In the genomic region with DNA sequence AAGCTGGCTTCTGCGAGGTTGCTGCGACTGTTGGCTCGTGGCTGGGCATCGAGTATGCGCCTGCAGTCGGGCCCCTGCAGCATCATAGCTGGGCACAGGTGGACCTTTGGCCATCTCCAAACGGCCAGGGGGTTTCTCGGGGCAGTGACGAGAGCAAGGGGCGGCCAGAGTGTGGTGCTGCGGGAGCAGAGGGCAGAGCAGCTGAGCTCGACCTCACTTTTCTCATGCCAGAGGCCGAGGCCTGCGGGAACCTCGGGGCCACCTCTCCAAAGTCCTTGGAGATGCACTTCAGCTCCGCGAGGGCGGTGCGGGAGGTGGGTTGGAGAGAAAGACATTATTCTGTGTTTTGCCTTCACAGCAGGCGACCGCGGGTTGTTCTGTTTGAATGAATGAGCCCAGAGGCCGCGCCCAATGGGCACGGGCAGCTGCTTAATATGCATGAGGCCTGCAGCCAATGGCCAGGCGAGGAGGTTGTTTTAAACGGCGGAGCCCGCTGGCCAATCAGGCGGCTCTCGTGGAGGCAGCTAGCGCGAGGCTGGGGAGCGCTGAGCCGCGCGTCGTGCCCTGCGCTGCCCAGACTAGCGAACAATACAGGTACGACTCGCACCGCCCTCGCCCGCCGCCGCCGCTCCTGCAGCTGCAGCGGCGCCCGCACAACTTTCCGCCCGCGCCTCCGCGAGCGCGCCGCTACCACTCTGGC, we compare ENCODE assay signal across 8 mouse cellular contexts. TPM values are rescaled to one million over a fixed set of nuclear protein-coding genes. Genes with fewer than 3 reads are reported as not detected.
DNase-seq lines count a peak whose midpoint lies in the region; ATAC-seq lines count a peak whose summit lies in the region.

A gene (plus strand): TSS at position 504 of the 700 bp plus-strand sequence.

- peak within 1 kb of the TSS; percentile 72 for H3K4me2 ChIP-seq in heart, embryonic 14.5 days (ENCODE audit: low read length)
- peak within 1 kb of the TSS; percentile 85 for H3K4me2 ChIP-seq in liver, embryonic 13.5 days
- peak within 1 kb of the TSS; percentile 65 for H3K4me2 ChIP-seq in stomach, embryonic 16.5 days (ENCODE audit: low read depth, low read length)

- WGBS in heart, embryonic 14.5 days, result 15% methylated on average over 37 of the region's 59 CpGs
- WGBS in liver, embryonic 13.5 days (ENCODE audit: insufficient replicate concordance), result 18% methylated on average over 59 of the region's 59 CpGs
- WGBS in stomach, embryonic 16.5 days, result 24% methylated on average over 52 of the region's 59 CpGs

- no peak within 1 kb of the TSS for H3K27ac ChIP-seq in brown adipose tissue, adult 24 weeks (replicated peaks; ENCODE audit: low read depth, low read length)
- peak within 1 kb of the TSS; percentile 93 to 95 for H3K27ac ChIP-seq in heart, embryonic 14.5 days (replicated peaks in 1 of 2; ENCODE audit: control insufficient read depth in 1 of 2, insufficient read depth in 1 of 2, low read depth in 2 of 2, low read length in 2 of 2)
- peak within 1 kb of the TSS; percentile 94 for H3K27ac ChIP-seq in liver, embryonic 13.5 days
- H3K27ac ChIP-seq in stomach, embryonic 16.5 days (ENCODE audit: low read length), result peak within 1 kb of the TSS; percentile 91

- no peaks in the 10 kb centered on the region; the same call in 1 of the 2 replicates for H3K4me1 ChIP-seq in brown adipose tissue, adult 24 weeks (ENCODE audit: control insufficient read depth, insufficient read depth, insufficient read length, low read length)
- 0 out of 4 replicates have a peak, but pooled peaks cover 0 to 2% of the 10 kb centered on the region in 2 experiments for H3K4me1 ChIP-seq in heart, embryonic 14.5 days (ENCODE audit: control insufficient read depth in 2 of 2, insufficient read depth in 2 of 2, low read length in 2 of 2)
- H3K4me1 ChIP-seq in liver, embryonic 13.5 days (replicated peaks), result peaks cover 15% of the 10 kb centered on the region
- H3K4me1 ChIP-seq in stomach, embryonic 16.5 days (ENCODE audit: control insufficient read depth, insufficient read depth, low read length), result no peaks in the 10 kb centered on the region

- H3K4me3 ChIP-seq in brown adipose tissue, adult 24 weeks (ENCODE audit: insufficient read depth, low read depth, low read length), result peak within 1 kb of the TSS; percentile 72
- peak within 1 kb of the TSS; percentile 71 to 90 for H3K4me3 ChIP-seq in heart, embryonic 14.5 days (ENCODE audit: control insufficient read depth in 1 of 2, insufficient read depth in 1 of 2, low read depth in 1 of 2, low read length in 2 of 2)
- peak within 1 kb of the TSS; percentile 81 for H3K4me3 ChIP-seq in liver, embryonic 13.5 days (replicated peaks)
- peak within 1 kb of the TSS; percentile 68 for H3K4me3 ChIP-seq in stomach, embryonic 16.5 days (replicated peaks; ENCODE audit: low read length)

- H3K9ac ChIP-seq in heart, embryonic 14.5 days (ENCODE audit: low read length), result peak within 1 kb of the TSS; percentile 88
- H3K9ac ChIP-seq in liver, embryonic 13.5 days, result peak within 1 kb of the TSS; percentile 93
- H3K9ac ChIP-seq in stomach, embryonic 16.5 days (ENCODE audit: low read length), result peak within 1 kb of the TSS; percentile 85

- H3K27me3 ChIP-seq in heart, embryonic 14.5 days (ENCODE audit: control insufficient read depth, insufficient read depth, low read length), result no peaks in the 10 kb centered on the region
- 0 out of 2 replicates have a peak, but pooled peaks cover 5% of the 10 kb centered on the region for H3K27me3 ChIP-seq in liver, embryonic 13.5 days
- H3K27me3 ChIP-seq in stomach, embryonic 16.5 days (ENCODE audit: control insufficient read depth, insufficient read depth, low read length), result no peaks in the 10 kb centered on the region

- peaks cover 10% of the 10 kb centered on the region for H3K36me3 ChIP-seq in heart, embryonic 14.5 days (ENCODE audit: control insufficient read depth, insufficient read depth, low read length)
- H3K36me3 ChIP-seq in liver, embryonic 13.5 days, result peaks cover 14% of the 10 kb centered on the region
- H3K36me3 ChIP-seq in stomach, embryonic 16.5 days (ENCODE audit: control insufficient read depth, insufficient read depth, low read length), result no peaks in the 10 kb centered on the region

- peak; percentile 88 for DNase-seq in CD4-positive, CD25-positive, alpha-beta regulatory T cell, adult 2 months (ENCODE audit: low read depth, low spot score)
- peak; percentile 40 for DNase-seq in fibroblast of lung, adult 2 months (ENCODE audit: low read depth)
- peak; percentile 90 for DNase-seq in kidney, postnatal 14 days
- peak; percentile 87 for DNase-seq in liver, embryonic 13.5 days
- DNase-seq in neural tube, embryonic 10.5 days (ENCODE audit: extremely low spot score, low spot score), result peak; percentile 82

- no peaks in the 10 kb centered on the region for H3K9me3 ChIP-seq in heart, embryonic 14.5 days (ENCODE audit: control insufficient read depth, low read length)
- H3K9me3 ChIP-seq in liver, embryonic 13.5 days (replicated peaks), result peaks cover 4% of the 10 kb centered on the region; the same call in 1 of the 2 replicates
- H3K9me3 ChIP-seq in stomach, embryonic 16.5 days (replicated peaks; ENCODE audit: control insufficient read depth, low read length), result no peaks in the 10 kb centered on the region

- peak; percentile 93 for ATAC-seq in heart, embryonic 14.5 days (ENCODE audit: insufficient number of reproducible peaks, insufficient read depth, low FRiP score, low read depth)
- ATAC-seq in liver, embryonic 13.5 days (ENCODE audit: low read depth), result peak; percentile 95
- ATAC-seq in stomach, embryonic 16.5 days (ENCODE audit: insufficient read depth, low FRiP score), result peak; percentile 93

RNA-seq across cellular contexts. Expression of the gene that starts here (rescaled TPM):
- polyA plus RNA-seq in brown adipose tissue, adult 24 weeks (2012; ENCODE audit: insufficient read depth, insufficient read length, missing spikeins), result 41.4 and 70.2 TPM in 2 replicates
- 134 and 138 TPM in 2 replicates for polyA plus RNA-seq in heart, embryonic 14.5 days (2014; fragmentation: Nextera tagmentation; extraction: Ambion mirVana)
- 292 and 348 TPM in 2 replicates for polyA plus RNA-seq in liver, embryonic 13.5 days (2015; fragmentation: Nextera tagmentation; extraction: Ambion mirVana)
- polyA plus RNA-seq in stomach, embryonic 16.5 days (2015; fragmentation: Nextera tagmentation; extraction: Ambion mirVana), result 152 and 163 TPM in 2 replicates

Comparison
In these comparisons a context has a peak if more than half of its experiments do, and no peak if none do; other contexts are left out.
1. DNase-seq: peak in every context shown above with its lines; median percentile 90 in kidney, postnatal 14 days; 88 in CD4-positive, CD25-positive, alpha-beta regulatory T cell, adult 2 months; 87 in liver, embryonic 13.5 days; 82 in neural tube, embryonic 10.5 days; 40 in fibroblast of lung, adult 2 months.